Mouse (Mus musculus) brain, adult 10 weeks (tissue): ENCODE data around the gene Ldoc1. TPM values are rescaled to one million over a fixed set of nuclear protein-coding genes. Genes with fewer than 3 reads are reported as not detected.

Source experiments
- polyA plus RNA-seq: library from polyadenylated mRNA; stranded (reverse); fragments of 350-450 nt; fragmentation: Illumina TruSeq; extraction: RNeasy Lipid Tissue Mini Kit (QIAGEN cat#74804); gene quantifications from one replicate; pipeline ENCODE4 v1.2.3, GENCODE M21; 2015; ENCODE audit warnings: low read depth, low replicate concordance

Ldoc1 gene
- polyA plus RNA-seq: 0.83 TPM

DNA sequence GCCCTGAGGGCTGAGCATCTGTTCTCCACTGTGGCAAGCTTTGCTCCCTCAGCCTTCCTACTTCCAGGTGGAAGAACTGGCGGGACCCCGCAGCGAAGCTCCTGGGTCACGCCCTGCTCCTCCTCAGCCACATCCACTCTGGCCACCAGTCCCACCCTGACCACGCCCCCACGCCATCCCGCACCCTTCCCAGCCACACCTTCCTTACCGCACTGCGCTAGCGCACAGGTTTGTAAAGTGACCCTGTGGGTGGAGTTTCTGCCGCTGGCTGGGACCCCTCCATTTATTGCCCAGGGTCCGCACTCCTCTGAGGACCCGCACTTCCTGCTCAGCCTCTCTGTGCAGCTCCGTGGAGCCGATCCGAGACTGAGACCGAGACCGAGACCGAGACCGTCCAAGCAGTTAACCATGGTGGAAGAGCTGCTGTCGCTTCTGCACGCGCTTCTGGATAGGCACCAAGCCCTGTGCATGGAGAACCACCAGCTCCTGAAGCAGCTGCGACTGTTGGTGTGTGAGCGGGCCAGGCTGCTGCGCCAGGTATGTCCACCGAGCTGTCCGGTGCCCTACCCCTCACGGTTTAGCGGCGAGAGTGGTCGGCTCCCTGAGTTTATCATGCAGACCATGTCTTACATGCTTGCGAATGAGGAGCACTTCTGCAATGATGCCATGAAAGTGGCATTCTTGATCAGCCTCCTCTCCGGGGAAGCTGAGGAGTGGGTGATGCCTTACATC, at the start of gene Ldoc1:
Gene Ldoc1 (plus strand): TSS at position 196 of the 732 bp plus-strand sequence.

